Mouse (Mus musculus) liver, postnatal 0 days (tissue): ENCODE measurements at regions not wholly inside any gene's neighbourhood (a gene's known extent, or its start where the extent isn't known, plus 50 kb on each side); places are given as distances from the start of the nearest gene placed in this dataset.
"Not testable (repeated sequence)": the region's sequence is repeated elsewhere in the genome, so short reads cannot be mapped to it uniquely, and the experiment has no call there.

Source experiments
- ATAC-seq: fragments of 200-750 bp; cut with Nextera tagmentation; 2 replicates; pipeline ENCODE4 v1.8.0; 2017; ENCODE audit warnings: mild to moderate bottlenecking, moderate library complexity
- DNase-seq: peaks from one replicate; pipeline ENCODE4 v3.0.0-alpha.2; 2016
- H3K27ac ChIP-seq: fragments of 300-500 bp; sonication (generic); 2 replicates; pipeline ENCODE4 v1.5.1; 2014; ENCODE audit warnings: antibody characterized with exemption, moderate library complexity, mild to moderate bottlenecking, low read depth
- H3K27me3 ChIP-seq: fragments of 300-500 bp; sonication (generic); 2 replicates; pipeline ENCODE4 v1.6.1; 2014; ENCODE audit warnings: low read length, control low read depth, mixed read lengths; ENCODE audit not compliant: insufficient read depth
- H3K36me3 ChIP-seq: fragments of 300-500 bp; sonication (generic); replicated peaks from 2 replicates; pipeline ENCODE4 v1.6.1; 2014; ENCODE audit warnings: mild to moderate bottlenecking, control low read depth, low read length, moderate library complexity, mixed read lengths; ENCODE audit not compliant: insufficient read depth
- H3K4me1 ChIP-seq: fragments of 300-500 bp; sonication (generic); 2 replicates; pipeline ENCODE4 v1.6.1; 2014; ENCODE audit warnings: antibody characterized with exemption, mild to moderate bottlenecking, control low read depth; ENCODE audit not compliant: insufficient read depth
- H3K4me2 ChIP-seq: fragments of 300-500 bp; sonication (generic); 2 replicates; pipeline ENCODE4 v1.6.1; 2014; ENCODE audit warnings: low read depth, mild to moderate bottlenecking, low read length, moderate library complexity, mixed read lengths
- H3K4me3 ChIP-seq: fragments of 300-500 bp; sonication (generic); 2 replicates; pipeline ENCODE4 v1.5.1; 2014; ENCODE audit warnings: low read depth, low read length
- H3K9ac ChIP-seq: fragments of 300-500 bp; sonication (generic); replicated peaks from 2 replicates; pipeline ENCODE4 v1.6.1; 2014; ENCODE audit warnings: mild to moderate bottlenecking, moderate library complexity
- H3K9me3 ChIP-seq: fragments of 300-500 bp; sonication (generic); 2 replicates; pipeline ENCODE4 v1.6.1; 2016; ENCODE audit warnings: mild to moderate bottlenecking, control low read depth, low read length, mixed read lengths
- CTCF ChIP-seq: sonication (generic); IDR thresholded peaks from 2 replicates; pipeline ENCODE4 v1.5.1; 2016; ENCODE audit warnings: antibody characterized with exemption, low read depth
- EP300 ChIP-seq: IDR thresholded peaks from 2 replicates; pipeline ENCODE4 v1.6.1; 2016; ENCODE audit warnings: antibody characterized with exemption, low read depth, mild to moderate bottlenecking
- WGBS: fragments of 180-500 bp; shearing (Covaris S2); extraction: QIAGEN DNeasy Blood & Tissue Kit; methylation state at CpG from one replicate; pipeline ENCODE4 v1.1.7; 2014; ENCODE audit not compliant: insufficient replicate concordance; 5-methylcytosine and 5-hydroxymethylcytosine counted together

DNA sequence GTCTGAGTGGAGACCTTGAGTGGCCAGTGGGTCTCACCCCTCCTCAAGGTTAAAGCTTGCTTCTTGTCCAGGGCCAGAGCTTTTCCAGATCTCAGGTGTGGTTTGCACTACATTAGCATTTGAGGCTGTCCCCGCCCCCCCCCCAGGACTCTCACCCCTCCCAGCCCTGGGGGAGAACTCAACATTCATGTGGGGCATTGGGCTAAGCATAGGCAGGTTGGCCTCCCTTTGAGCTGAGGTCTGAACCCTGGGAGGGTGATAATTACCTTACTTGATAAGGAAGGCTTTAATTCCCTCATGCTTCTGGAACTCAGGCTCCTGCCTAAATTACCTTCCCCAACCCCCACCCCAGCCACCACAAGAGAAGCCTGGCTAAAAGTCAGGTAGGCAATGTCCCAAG is 78.9 kb upstream of the Gm21863 start:
- not testable (repeated sequence) for H3K27me3 ChIP-seq, H3K36me3 ChIP-seq, H3K4me3 ChIP-seq, ATAC-seq, DNase-seq, H3K27ac ChIP-seq, H3K4me2 ChIP-seq, H3K9me3 ChIP-seq, H3K4me1 ChIP-seq, H3K9ac ChIP-seq
- WGBS: 64% methylated on average over 1 of the region's 1 CpGs

DNA sequence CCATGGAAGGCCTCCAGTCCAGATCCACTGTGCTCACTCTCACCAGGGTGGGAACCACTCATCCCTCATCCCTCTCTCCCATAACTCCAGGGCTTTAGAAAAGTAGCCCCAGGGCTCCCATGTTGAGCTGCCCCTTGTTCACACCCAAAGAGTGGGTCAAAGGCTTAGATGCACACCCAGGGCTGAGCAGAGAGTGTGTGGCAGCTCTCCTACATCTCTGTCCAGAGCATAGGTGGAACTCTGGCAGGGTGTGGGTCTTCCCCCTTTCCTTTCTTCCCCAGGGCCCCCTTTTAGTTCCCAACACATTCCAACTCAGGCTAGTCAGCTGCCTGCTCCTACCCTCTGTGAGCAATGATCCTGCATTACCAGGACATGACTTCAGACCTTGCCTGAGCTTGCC is 78.1 kb upstream of the Gm21863 start:
- H3K9me3 ChIP-seq: no peaks in the 10 kb centered on the region
- H3K4me1 ChIP-seq: no peaks in the 10 kb centered on the region
- ATAC-seq: no peak

DNA sequence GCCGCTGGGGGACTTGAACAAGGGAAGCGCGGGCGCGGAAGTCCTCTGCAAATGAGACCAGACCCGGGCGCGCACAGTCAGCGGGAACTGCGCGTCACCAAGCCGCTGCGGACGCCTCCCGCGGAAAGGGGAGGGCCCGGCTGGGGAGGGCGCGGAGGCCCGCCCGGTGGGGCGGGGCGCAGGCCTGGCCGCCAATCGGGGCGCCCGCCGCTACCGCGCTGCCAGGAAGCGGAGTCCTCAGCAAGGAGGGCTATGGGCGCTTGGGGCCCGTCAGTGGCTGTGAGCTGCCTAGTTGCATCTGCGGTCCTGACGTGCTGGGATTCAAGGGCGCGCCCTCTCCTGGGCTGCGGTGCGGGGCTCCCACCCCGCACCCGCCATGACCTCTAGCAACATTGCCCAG is 71.9 kb upstream of the Gm21863 start:
- Histone ChIP-seq H3K27me3 (no peaks in the 10 kb centered on the region), H3K4me2 (no peak overlapping the region), H3K4me3 (no peak overlapping the region), H3K9me3 (peaks cover 5% of the 10 kb centered on the region; the same call in 1 of the 2 replicates), H3K36me3 (no peaks in the 10 kb centered on the region), H3K27ac (no peak overlapping the region), H3K4me1 (no peaks in the 10 kb centered on the region), H3K9ac (no peak overlapping the region)
- ATAC-seq: no peak
- WGBS: 14% methylated on average over 26 of the region's 41 CpGs
- TF ChIP-seq EP300: no peak
- no peak for TF ChIP-seq CTCF
- DNase-seq: peak; percentile 10

More for the DNA sequence above, 78.1 kb upstream of the Gm21863 start:
- TF ChIP-seq EP300: no peak
- no peak for TF ChIP-seq CTCF
- DNase-seq: no peak
- no peak overlapping the region for H3K9ac ChIP-seq
- H3K27me3 ChIP-seq: no peaks in the 10 kb centered on the region
- no peaks in the 10 kb centered on the region for H3K36me3 ChIP-seq
- no peak overlapping the region for H3K4me2 ChIP-seq
- H3K27ac ChIP-seq: no peak overlapping the region
- no peak overlapping the region for H3K4me3 ChIP-seq
